Mouse (Mus musculus): ENCODE measurements around the gene Ncln.

Ncln gene

DNA sequence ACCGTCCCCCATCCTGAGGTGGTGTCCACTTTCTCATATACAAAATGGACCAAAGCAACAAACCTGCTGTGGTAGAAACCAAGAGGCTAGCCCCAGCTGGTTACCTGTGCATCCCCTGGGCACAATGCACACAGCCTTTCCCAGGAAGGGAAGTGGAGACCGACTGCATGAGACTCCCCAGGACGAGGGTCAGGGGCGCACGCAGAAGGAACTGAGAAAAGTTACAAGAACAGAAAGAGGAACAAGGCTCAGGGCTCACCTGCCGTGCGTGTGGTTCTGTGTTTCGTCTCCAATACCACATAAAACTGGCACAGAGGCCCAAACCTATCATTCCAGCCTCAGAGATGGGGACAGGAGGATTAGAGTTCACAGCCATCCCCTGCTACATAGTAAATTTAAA, 21.0 kb upstream of the Ncln start:
- in situ Hi-C loops (cut with MseI, MboI), result no loop called here

DNA sequence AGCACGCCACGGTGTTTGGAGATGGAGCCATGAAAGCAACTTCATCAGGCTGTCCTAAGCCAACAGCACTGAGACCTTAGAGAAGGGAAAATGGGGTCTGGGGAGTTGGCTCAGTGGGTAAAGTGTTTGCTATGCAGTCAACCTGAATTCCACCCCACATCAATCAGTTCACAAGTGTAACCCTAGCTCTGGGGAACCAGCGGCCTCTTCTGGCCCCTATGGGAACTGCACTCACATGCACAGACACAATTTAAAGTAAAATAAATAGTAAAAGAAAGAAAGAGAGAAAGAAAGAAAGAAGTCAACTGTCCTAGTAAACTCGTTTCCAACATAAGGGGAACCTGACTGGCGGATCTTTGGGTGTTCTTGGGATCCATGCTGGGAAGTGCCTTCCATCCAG, 17.6 kb upstream of the Ncln start:
- in situ Hi-C loops (cut with MseI, MboI), result no loop called here

DNA sequence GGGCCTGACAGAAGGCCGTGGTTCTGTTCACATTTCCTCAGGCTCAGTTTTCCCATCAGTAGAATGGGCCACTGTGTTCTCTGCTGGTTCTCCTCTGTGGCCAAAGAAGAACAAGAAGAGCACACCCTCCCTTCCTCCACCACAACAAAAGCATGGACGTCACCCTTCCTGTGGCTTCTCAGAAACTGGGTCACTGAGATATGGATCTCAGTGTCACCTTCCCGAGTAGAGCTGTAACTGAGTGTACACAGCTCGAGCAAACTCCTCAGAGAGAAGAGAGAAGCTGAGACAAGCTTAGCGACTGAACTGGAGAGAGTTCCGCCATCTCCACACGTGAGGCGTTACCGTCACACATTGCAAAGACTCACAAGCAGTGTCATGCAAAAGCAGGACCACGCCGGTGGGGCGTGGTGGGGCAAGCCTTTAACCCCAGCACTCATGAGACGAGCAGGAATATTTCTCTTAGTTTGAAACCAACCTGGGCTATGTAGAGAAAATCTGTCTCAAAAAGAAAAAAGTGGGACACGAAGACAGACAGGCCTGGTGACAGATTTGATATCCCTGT, 14.1 kb upstream of the Ncln start:
- in situ Hi-C loops (cut with MseI, MboI), result no loop called here

DNA sequence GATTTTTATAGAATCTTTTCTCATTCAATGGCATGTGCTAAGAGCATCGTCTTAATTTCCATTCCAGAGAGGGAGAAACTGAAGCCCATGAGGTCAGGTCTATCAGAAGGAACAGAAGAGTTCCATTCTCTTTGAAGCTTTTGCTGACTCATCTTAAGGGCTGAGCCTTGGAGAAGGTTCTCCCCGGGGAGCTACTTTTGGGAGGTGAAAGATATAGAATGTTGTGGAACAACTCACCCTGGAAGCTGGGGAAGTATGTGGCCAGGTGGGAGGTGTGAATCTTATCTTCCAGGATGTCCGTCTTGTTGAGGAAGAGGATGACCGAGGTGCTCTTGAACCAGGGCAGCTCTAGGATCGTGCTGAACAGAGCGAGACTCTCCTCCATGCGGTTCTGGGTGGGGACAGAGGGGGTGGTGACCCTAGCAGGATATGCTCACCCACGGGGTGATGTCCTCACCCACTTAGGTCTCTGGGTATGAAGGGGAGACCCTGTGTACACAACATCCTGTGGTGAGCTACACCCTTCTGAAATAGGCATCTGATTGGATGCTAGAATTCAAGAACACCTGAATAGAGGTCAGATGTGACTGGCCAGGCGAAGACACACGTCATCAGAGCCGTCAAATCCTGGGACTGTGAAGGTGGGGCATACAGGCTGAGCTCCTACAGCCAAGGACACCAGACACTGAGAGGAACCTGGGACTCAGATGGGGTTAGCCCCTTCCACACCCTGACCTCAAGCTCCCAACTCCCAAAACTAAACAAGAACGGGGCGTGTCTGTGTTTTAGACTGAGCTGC, 11.7 kb upstream of the Ncln start:
- in situ Hi-C loops (cut with MseI, MboI), result no loop called here

DNA sequence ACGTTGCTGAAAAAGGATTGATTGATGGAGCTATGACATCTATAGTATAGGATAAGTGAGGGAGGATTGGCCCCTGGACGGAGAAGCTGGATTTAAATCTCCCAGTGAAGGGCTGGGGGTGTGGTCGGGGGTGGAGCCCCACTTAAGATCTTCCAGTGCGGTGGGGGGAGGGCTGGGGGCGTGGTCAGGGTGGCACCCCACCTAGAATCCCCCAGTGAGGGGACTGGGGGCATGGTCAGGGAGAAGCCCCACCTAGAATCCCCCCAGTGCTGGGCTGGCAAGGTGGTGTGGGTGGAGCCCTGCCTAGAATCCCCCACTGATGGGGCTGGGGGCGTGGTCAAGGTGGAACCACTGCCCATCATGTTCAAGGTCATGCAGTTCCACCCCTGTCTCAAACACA, 10.9 kb upstream of the Ncln start:
- in situ Hi-C loops (cut with MseI, MboI), result no loop called here

DNA sequence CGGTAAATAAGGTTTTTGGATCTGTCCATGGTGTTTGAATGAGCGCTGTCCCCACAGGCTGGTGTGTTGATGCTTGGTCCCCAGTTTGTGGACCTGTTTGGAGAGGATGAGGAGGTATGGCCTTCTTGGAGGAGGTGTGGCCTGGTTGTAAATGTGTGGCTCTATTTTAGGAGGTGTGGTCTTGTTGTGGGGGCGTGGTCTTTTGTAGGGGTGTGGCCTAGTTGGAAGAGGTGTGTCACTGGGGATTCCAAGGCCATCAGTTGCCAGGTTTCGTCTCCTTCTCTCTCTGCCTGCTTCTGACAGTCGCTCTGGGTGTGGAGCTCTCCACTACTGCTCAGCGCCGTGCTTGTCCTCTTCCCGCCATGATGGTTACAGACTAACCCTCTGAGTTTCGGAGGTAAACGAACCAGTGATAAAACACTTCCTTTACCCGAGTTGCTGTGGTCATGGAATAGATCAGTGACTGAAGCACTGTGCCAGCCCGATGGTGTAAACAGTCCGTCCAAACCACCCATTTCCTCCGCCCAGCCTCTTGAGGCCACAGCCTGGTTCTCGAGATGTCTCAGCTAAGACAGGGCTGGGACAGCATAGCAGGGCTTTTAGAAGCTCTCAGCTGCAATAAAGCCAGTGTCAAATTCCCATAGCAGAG, 8.9 kb upstream of the Ncln start:
- in situ Hi-C loops (cut with MseI, MboI), result no loop called here

DNA sequence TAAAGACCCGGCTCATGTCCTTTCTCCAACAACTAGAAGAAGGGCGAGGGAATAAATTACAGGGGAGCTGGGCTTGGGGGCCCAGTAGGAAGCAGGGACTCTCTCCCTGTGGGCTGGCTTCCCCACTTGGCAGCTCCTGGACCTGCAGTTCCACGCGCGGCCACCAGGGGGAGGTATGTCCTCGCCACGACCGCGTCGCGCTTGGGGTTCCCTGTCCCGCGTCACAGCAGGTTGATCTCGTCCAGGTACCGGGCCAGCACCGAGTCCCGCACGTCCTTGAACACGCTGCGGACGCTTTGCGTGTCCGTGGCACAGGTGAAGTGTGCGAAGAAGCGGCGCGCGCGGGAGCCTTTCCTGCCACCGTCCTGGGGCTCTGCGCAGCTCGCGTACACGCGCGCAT, 6.5 kb upstream of the Ncln start:
- in situ Hi-C loops (cut with MseI, MboI), result no loop called here

DNA sequence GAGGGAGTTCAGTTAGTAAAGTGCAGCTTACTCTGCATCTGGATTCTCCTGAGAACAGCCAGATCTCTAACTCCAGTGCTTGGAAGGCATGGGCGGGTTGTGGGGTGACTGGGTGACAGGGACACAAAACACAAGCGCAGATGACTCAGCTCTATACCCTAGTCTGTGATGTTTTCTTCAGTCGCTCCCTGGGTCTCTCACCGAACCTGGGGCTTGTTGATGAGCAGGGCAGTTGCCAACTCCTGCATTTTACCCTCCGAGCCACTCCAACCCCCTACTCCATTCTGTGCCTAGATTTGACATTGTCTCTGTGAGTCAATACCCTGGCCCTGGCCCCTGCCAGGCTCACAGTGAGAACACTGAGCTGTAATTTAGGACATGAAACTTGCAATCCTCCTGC, 5.7 kb upstream of the Ncln start:
- in situ Hi-C loops (cut with MseI, MboI), result no loop called here

DNA sequence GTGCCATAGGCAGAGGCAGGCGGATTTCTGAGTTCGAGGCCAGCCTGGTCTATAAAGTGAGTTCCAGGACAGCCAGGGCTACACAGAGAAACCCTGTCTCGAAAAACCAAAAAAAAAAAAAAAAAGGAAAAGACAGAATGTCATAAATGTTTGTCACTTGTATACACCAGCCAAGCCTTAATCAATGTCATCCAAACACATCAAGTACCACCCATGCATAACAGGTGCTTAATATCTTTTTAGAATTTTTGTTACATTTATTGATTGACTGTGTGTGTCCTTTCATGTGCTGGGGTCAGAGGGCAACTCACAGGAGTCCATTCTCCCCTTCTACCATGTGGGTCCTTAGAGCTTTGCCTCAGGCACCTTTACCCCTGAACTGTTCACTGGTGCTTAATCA, 3.8 kb upstream of the Ncln start, which contains the start of gene S1pr4:
Gene S1pr4 (minus strand): TSS at position 101 of the 400 bp plus-strand sequence.
- in situ Hi-C loops (cut with MseI, MboI), result no loop called here

DNA sequence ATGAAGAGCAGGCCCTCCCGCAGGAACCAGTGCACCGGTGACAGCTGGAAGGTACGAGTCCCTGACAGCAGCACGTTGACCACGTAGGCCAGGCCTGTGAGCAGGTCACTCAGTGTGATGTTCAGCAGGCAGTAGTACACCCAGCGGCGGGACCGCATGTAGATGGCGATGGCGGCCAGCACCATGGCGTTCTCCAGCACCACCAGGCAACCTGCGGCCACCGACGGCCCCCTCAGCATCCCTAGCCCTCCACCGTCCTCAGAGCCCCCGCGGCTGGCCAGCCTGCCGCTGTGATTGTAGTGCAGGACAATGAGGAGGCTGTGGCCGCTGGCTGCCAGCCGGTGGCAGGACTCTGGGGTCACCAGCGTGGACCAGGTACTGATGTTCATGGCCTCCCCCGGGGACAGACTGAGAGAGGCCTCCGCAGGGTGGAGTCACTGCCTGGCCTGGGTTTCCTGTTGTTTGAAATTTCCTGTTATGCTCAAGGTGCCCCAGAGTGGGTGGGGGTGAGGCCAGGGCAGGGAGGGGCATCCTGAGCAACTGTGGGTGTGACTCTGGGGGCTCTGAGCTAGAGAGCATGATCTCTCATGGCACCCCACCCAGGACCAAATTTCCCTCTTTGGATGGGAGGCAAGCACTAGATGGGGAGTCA, 3.2 kb upstream of the Ncln start:
- in situ Hi-C loops (cut with MseI, MboI), result loop anchor here in 1 of 2 experiments (5.0 kb wide), 1 partner anchor 33 kb away; no protein-coding TSS in a partner anchor

DNA sequence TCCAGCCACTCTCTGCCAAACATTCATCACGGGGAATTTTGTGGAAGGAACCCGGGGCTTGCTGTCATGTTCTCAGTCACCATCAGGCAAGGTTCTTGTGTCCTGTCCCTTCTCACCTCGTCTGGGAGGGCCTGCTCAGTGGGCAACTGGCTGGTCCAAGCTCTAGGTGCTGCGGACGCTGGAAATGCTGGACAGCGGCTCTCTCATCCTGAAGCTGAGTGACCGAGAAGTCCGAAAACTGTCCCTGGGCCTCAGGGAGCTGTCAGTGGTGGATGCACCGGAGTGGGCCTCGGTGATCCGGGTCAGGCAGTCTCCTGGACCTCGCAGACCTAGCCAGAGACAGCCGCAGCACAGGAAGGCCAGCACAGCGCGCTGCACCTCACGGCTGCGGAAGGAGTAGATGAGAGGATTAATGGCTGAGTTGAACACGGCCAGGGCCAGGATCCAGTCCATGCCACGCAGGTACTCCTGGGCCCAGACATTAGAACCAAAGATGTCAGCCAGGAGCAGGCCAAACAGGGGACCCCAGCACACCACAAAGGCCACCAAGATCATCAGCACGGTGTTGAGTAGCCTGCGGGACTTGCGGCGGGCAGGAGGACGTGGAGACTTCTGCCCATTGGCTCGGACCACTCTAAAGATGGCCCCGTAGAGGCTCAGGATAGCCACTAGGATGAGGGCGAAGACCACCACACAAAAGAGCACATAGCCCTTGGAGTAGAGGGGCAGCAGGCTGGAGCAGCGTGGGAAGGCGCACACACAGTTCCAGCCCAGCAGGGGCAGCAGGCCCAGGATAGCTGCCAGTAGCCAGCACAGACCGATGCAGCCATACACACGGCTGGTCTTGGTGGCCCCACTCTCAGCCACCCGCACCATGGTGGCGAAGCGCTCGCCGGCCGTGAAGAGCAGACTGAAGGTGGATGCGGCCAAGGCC, 2.4 kb upstream of the Ncln start:
- in situ Hi-C loops (cut with MseI, MboI), result loop anchor here in 1 of 2 experiments (5.0 kb wide), 1 partner anchor 34 kb away; no protein-coding TSS in a partner anchor

DNA sequence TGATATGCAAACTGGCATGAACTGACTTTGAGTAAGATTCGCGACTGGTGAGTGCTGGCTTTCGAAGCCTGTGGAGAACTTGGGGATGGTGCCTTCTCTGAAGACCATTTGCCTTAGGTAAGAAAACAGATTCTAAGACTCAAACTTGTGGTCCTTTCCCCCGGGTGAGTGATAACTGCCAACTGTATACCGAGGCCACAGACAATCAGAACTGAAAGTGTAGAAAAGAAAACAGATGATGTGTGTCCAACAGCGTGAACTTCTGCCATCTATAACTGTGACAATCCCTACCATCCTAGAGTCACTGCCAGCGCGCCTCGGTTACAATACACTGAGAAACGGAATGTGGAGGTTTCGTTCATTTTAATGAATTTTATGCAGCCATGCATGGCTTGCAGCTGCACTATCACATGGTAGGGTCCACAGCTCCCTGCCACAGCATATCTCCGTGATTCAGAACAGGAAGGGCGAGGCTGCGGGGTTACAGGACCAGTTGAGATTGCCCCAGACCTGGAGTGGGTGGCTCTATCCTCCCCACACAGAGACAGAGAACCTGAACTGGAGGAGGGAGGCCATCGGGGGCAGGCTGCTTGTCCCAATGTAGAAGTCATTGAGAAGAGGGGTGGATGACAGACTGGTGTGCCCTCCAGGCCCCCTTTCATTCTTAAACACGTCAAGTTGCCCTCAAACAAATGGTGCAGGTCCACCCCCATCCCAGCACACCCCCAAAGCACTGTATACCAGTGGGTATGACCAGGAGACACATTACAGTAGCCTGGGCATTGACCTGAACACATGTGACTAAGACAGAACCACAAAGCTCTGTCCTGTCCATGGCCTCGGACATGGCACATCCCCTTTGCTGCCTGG, 1.4 kb upstream of the Ncln start:
- in situ Hi-C loops (cut with MseI, MboI), result loop anchor here in 1 of 2 experiments (5.0 kb wide), 1 partner anchor 35 kb away; no protein-coding TSS in a partner anchor

DNA sequence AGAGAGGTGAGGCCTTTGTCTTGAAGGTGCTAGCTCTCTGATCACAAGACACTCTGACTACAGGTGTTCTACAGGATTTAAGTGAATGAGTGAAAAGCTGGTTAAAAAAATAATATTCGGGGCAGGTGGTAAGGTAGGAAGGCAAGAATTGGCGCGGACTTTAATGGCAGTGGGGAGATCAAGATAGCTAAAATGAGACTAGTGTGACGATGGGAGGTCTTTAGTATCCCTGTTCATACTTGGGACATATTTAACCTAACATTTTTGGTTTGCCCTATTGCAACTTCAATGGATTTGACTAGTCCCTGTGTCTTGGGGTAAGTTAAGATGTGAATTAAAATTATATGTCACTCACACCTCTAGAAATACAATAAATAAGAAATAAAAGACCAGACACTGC, 777 bp upstream of the Ncln start:
- in situ Hi-C loops (cut with MseI, MboI), result loop anchor here in 1 of 2 experiments (5.0 kb wide), 1 partner anchor 35 kb away; no protein-coding TSS in a partner anchor

DNA sequence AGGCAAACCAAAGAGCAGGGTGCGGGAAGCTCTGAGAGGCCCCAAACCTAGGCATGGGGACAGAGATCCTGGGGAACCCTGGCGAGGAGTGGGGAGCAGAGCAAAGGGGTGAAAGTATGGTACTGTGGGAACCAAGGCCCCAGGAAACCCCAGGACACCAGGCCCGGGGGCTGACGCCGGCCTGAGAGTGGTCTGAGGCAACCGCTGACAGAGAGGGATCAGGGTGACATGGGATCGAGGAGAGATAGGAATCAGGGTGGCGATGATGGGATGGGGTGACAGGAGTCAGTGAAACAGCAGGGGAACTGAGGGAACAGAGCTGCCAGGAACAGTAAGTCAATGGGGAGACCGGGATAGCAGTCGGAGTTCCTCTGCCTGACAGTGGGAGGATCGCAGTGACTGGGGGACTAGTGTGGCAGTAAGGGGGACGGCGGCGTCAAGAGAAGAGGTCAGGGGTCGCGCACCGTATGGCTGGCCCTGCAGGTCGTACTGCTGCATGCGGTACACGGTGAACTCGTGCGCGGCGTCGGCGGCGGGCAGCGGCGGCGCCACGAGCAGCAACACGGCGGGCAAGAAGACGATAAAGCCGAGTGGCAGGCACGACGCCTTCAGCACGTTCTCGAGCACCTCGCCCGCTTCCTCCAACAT, 452 bp downstream of the Ncln start:
- in situ Hi-C loops (cut with MseI, MboI), result loop anchor here in 1 of 2 experiments (5.0 kb wide), 1 partner anchor 37 kb away; no protein-coding TSS in a partner anchor

DNA sequence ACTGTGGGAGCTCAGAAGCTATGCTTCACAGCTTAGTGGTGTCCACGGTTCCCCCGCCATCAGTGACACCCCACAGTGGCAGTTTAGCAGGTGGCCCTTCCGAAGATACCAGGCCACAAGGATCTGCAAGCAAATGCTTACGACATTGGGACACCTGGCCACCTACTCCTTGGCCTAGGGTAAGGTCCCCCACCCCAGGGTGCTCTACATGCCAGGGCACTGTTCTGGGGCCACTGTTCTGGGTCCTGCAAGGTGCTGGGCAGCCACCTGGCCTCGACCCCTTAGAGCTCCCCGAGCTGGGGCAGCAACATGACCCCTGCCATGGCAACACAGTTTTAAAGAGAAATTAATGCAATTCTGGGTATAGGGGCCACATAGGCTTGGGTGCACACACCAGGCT, 1.0 kb downstream of the Ncln start:
- in situ Hi-C loops (cut with MseI, MboI), result loop anchor here in 1 of 2 experiments (5.0 kb wide), 1 partner anchor 37 kb away; no protein-coding TSS in a partner anchor

DNA sequence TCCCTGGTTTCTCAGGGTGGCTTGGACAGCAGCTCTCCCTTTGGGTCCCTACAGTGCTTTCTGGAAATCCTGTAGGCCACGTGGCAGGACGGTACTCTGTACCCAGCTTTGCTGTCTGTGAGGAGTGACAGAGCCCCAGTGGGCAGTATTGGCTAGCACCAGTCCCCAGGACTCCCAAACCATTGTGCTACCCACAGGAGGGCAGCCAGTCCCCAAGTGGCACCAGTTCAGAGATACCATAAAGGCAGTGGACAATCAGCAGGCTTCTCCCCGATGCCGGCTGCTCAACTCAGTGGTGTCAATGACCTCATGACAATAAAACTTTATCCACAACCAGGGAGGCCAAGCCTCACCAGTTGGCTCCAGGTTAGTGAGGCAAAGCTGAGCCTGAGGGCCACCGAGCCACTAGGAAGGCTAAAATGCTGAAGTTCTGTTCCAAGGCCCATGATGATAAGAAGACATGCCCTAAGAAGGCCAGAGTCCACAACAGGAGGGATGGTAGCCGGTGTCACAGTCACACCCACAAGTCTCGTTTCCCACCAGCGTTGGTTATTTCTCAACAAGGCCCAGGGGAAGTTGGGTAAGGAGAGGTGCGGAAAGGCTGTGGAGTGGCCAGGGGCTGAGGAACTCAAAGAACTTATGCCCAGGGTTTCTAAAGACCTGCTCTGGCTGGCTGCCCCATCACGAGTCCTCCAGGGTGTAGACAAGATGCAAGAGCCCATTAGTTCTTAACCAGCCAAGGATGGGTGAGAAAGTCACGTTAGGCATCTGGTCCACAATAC, 1.7 kb downstream of the Ncln start:
- in situ Hi-C loops (cut with MseI, MboI), result loop anchor here in 1 of 2 experiments (5.0 kb wide), 1 partner anchor 38 kb away; no protein-coding TSS in a partner anchor

DNA sequence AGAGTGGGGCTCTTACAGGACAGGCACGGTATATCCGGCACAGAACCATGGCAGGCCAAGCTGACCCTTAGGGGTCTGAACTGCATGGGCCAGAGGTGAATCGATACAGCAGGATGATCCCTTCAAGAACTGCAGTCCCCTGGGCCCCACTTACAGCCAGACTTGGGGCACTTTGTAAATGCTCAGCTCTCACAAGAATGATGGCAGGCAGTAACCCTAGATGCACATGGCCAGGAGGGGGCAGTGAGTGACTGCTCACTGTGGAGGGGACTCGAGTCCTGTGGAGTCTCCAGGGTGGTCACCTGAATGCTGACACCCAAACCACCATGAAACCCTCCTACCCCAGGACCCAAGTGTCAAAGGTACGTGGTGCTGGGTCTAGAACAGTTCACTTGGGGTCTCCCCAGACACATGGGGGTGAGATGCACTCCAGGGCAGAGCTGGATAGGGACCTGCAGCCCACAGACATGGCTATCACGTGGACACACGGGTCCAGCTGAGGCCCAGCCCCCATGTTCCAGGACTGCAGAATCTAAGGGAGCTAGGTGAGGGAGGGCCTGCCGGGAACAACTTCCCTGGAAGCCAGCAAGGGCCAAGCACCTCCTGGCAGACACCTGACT, 2.5 kb downstream of the Ncln start:
- in situ Hi-C loops (cut with MseI, MboI), result no loop called here

All from mouse trophoblast stem cell (cell line).